Comparison of ENCODE assay signal across 8 mouse cellular contexts in genomic region chr13:113617891-113618823, GRCm38 (mm10). TPM values are rescaled to one million over a fixed set of nuclear protein-coding genes. Genes with fewer than 3 reads are reported as not detected.
A peak's percentile ranks its signal among the peaks of the same experiment; 100 is the strongest.
DNase-seq lines count a peak whose midpoint lies in the region; ATAC-seq and TF ChIP-seq lines count a peak whose summit lies in the region.

Snx18 (minus strand) TSS chr13:113618564.

- TF ChIP-seq CTCF in gastrocnemius, adult 2 months (IDR thresholded peaks at IDR 0.05): peak; percentile 100

- H3K36me3 ChIP-seq in hindbrain, embryonic 16.5 days (ENCODE audit: control insufficient read depth, insufficient read depth, low read length): no peaks in the 10 kb centered on the region

- WGBS in hindbrain, embryonic 16.5 days: under 1% methylated on average over 98 of the region's 119 CpGs

- peak; percentile 69 for ATAC-seq in activated CD4-positive, CD25-positive, alpha-beta regulatory T cell, adult 4 months
- peak; percentile 71 for ATAC-seq in common myeloid progenitor, adult 5-6 weeks (replicated peaks; ENCODE audit: low read depth, poor library complexity, severe bottlenecking)
- ATAC-seq in hindbrain, embryonic 16.5 days: peak; percentile 95

- H3K4me1 ChIP-seq in hindbrain, embryonic 16.5 days (ENCODE audit: control insufficient read depth, insufficient read depth, low read depth, low read length): peaks cover 35% of the 10 kb centered on the region

- peak within 1 kb of the TSS; percentile 98 for H3K27ac ChIP-seq in gastrocnemius, adult 2 months
- peak within 1 kb of the TSS; percentile 92 for H3K27ac ChIP-seq in hindbrain, embryonic 16.5 days (ENCODE audit: low read depth, low read length)

- H3K27me3 ChIP-seq in hindbrain, embryonic 16.5 days (replicated peaks; ENCODE audit: control insufficient read depth, insufficient read depth, low read length): no peaks in the 10 kb centered on the region

- DNase-seq in gastrocnemius, adult 2 months: peak; percentile 97
- DNase-seq in left cerebral cortex, adult 18-20 months (ENCODE audit: low spot score in 2 of 2): peak; percentile 90 to 93
- DNase-seq in lung, postnatal 4 days: peak; percentile 96
- peak; percentile 96 for DNase-seq in retina, postnatal 1 day
- DNase-seq in thymus, postnatal 4 days: peak; percentile 95

- intact Hi-C loops in gastrocnemius, adult 2 months (cut with DNase I): loop anchor here (1.0 to 10.0 kb wide), 3 partner anchors 123 to 296 kb away; no protein-coding TSS in a partner anchor

- H3K9me3 ChIP-seq in hindbrain, embryonic 16.5 days (ENCODE audit: control insufficient read depth, low read length): no peaks in the 10 kb centered on the region

- peak within 1 kb of the TSS; percentile 58 for H3K4me2 ChIP-seq in hindbrain, embryonic 16.5 days (ENCODE audit: low read length)

- H3K4me3 ChIP-seq in gastrocnemius, adult 2 months: peak within 1 kb of the TSS; percentile 78
- peak within 1 kb of the TSS; percentile 97 for H3K4me3 ChIP-seq in hindbrain, embryonic 16.5 days (ENCODE audit: low read length)

- H3K9ac ChIP-seq in hindbrain, embryonic 16.5 days (ENCODE audit: low read depth, low read length): peak within 1 kb of the TSS; percentile 94

RNA-seq across cellular contexts. Expression of gene Snx18, which starts in this region (rescaled TPM):
- 10 to 100 TPM; 12.1 to 12.4 TPM for polyA plus RNA-seq in activated CD4-positive, CD25-positive, alpha-beta regulatory T cell, adult 4 months (2017; shearing (Covaris generic))
- total RNA-seq in common myeloid progenitor, adult 5-6 weeks (2017): 26.4 and 27.5 TPM in 2 replicates
- total RNA-seq in gastrocnemius, adult 2 months (2021): 10 to 100 TPM in 1 of 2 experiments, 1 to 10 TPM in 1; 9.2 to 13.6 TPM
- polyA plus RNA-seq in hindbrain, embryonic 16.5 days (2015; fragmentation: Nextera tagmentation; extraction: Ambion mirVana): 7.1 and 8.4 TPM in 2 replicates
- total RNA-seq in left cerebral cortex, adult 18-20 months (2021): 10 to 100 TPM; 22.3 TPM

Comparison
In these comparisons a context has a peak if more than half of its experiments do, and no peak if none do; other contexts are left out.
1. Peak in every context shown above with its lines: DNase-seq, ATAC-seq, H3K4me3 ChIP-seq and H3K27ac ChIP-seq.